Mouse (Mus musculus) embryonic fibroblast, embryonic 13.5 days (primary cell): ENCODE results near the gene Smu1. TPM values are rescaled to one million over a fixed set of nuclear protein-coding genes. Genes with fewer than 3 reads are reported as not detected.

Source experiments
- H3K27ac ChIP-seq: 2 replicates; pipeline ENCODE4 v1.5.1; 2012; ENCODE audit warnings: low read length, control low read depth, inconsistent platforms; ENCODE audit not compliant: insufficient read depth
- H3K4me1 ChIP-seq: 2 replicates; pipeline ENCODE4 v1.6.1; 2011; ENCODE audit warnings: low read length; ENCODE audit not compliant: control insufficient read depth, insufficient read depth
- H3K4me3 ChIP-seq: 2 replicates; pipeline ENCODE4 v1.5.1; 2011; ENCODE audit warnings: mild to moderate bottlenecking, control low read depth, low read length; ENCODE audit not compliant: insufficient read depth
- CTCF ChIP-seq: IDR thresholded peaks from 2 replicates; pipeline ENCODE4 v1.5.1; 2011; ENCODE audit warnings: mild to moderate bottlenecking, control low read depth, low read length, moderate library complexity, borderline replicate concordance; ENCODE audit not compliant: insufficient read depth
- POLR2A ChIP-seq: IDR thresholded peaks from 2 replicates; pipeline ENCODE4 v1.6.1; 2011; ENCODE audit warnings: low read depth, mild to moderate bottlenecking, control low read depth, low read length, moderate library complexity
- polyA plus RNA-seq: library from polyadenylated mRNA; stranded (reverse); fragments of >200 nt; gene quantifications from 2 replicates; pipeline ENCODE4 v1.2.4, GENCODE M21; 2011; ENCODE audit warnings: low read depth; ENCODE audit not compliant: missing spikeins, insufficient read length

The Smu1 gene
- polyA plus RNA-seq, 1 experiment, result 91.2 TPM

- H3K4me1 ChIP-seq, result peaks cover 15% of the 10 kb centered on the region
- H3K4me3 ChIP-seq, result no peak overlapping the region
- TF ChIP-seq CTCF, result no peak
- TF ChIP-seq POLR2A, result no peak
- H3K27ac ChIP-seq, result no peak overlapping the region
Measured at GRCm38 (mm10) chr4:40785620-40786166, 28.0 kb upstream of the Smu1 start.

GRCm38 (mm10) chr4:40784556-40785169 is 26.9 kb upstream of the Smu1 start:
- no peak overlapping the region for H3K4me3 ChIP-seq
- no peak for TF ChIP-seq CTCF
- no peak for TF ChIP-seq POLR2A
- no peak overlapping the region for H3K27ac ChIP-seq
- peaks cover 19% of the 10 kb centered on the region for H3K4me1 ChIP-seq

DNA sequence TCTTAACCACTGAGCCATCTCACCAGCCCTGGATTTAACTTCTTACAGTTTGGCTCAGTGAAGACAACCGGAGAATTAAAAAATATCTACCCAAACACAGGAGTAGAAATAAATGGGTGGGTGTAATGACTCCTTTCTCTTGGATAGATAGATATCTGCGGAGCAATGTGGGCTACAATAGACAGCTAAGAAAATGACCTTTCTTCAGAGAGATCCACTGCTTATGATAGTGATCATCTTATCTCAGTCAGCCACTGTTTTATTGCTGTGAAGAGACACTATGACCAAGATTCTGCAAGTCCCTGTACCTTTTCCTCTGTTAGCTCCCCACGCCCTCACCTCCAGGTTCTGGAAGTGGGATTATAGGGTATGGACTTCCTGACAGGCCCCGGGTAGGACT is 25.3 kb upstream of the Smu1 start:
- Histone ChIP-seq H3K4me3 (no peak overlapping the region), H3K4me1 (peaks cover 19% of the 10 kb centered on the region), H3K27ac (no peak overlapping the region)
- TF ChIP-seq CTCF (no peak), POLR2A (no peak)

DNA sequence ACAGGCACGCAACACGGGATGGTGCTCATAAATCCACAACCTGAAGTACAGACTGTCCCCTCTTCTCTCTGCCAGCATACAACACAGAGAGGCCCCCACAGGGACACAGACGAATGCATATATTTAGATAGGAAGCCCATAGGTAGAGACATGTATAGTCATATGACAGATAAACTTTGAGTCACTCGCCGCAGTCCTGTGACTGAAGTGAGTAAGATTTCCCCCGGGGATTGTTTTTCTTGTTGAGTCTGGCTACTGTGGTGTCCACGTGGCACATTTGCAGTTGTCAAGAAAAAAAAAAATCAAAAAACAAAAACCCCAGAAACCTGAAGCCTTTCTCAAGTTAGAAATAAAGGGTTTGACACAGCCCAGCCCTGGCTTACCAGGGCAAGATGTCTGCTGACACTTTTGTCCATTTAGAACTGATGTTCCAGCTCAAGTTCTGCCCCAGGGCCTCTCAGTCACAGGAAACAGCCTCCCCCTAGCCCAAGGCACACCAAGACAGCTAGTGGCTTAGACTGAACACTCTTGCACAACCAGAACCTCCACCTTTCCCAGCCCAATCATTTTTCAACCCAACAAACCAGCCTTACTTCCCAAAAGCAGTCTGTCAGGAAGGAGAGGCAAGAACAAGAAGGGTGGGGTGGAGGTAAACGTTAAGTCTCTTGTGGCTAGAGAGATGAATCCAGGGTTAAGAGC is 24.2 kb upstream of the Smu1 start:
- Histone ChIP-seq H3K4me1 (peaks cover 19% of the 10 kb centered on the region), H3K4me3 (no peak overlapping the region), H3K27ac (peak overlapping the region; percentile 38)
- TF ChIP-seq CTCF (no peak), POLR2A (no peak)

DNA sequence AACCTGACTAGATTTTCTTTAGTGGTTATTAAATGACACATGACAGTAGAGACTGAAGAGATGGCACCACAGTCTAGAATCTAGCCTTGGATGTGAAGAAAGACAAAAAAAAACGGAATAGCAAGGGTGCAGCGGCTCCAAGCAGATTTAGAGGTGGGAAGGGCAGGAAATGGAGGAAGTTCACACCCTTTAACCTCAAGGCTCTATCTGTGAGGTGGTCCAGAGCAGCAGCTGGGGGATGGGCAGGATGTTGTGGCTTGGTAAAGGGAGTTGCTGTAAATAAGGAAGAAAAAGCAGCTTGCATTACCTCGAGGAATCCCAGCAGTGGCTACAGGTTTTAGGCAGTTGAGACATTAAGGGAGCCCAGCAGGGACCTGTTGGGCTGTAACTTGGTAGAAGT is 23.4 kb upstream of the Smu1 start:
- H3K4me3 ChIP-seq, result no peak overlapping the region
- peak overlapping the region; percentile 37; the same call in 1 of the 2 replicates for H3K27ac ChIP-seq
- no peak for TF ChIP-seq CTCF
- TF ChIP-seq POLR2A, result no peak
- peaks cover 19% of the 10 kb centered on the region for H3K4me1 ChIP-seq

GRCm38 (mm10) chr4:40778656-40779055 is 20.9 kb upstream of the Smu1 start:
- Histone ChIP-seq H3K4me1 (peaks cover 22% of the 10 kb centered on the region), H3K4me3 (no peak overlapping the region), H3K27ac (no peak overlapping the region)
- TF ChIP-seq POLR2A (no peak), CTCF (no peak)

- H3K4me3 ChIP-seq, result no peak overlapping the region
- H3K27ac ChIP-seq, result no peak overlapping the region
- TF ChIP-seq CTCF (no peak), POLR2A (no peak)
- peaks cover 19% of the 10 kb centered on the region for H3K4me1 ChIP-seq
Measured at GRCm38 (mm10) chr4:40777116-40777515, 19.4 kb upstream of the Smu1 start.

DNA sequence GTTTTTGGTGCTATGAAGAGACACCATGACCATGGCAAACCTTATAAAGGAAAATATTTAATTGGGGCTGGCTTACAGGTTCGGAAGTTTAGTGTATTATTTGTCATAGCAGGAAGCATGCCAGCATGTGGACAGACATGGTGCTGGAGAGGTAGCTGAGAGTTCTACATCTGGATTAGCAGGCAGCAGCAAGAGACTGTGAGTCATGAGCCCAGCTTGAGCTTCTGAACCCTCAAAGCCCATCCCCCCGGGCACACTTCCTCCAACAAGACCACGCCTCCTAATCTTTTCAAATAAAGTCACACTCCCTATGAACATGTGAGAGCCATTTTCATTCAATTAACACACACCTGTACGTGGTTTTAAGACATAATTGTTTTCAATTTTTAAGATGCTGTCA is 18.7 kb upstream of the Smu1 start:
- Histone ChIP-seq H3K4me3 (no peak overlapping the region), H3K4me1 (peaks cover 14% of the 10 kb centered on the region), H3K27ac (no peak overlapping the region)
- TF ChIP-seq CTCF, result no peak
- TF ChIP-seq POLR2A, result no peak

DNA sequence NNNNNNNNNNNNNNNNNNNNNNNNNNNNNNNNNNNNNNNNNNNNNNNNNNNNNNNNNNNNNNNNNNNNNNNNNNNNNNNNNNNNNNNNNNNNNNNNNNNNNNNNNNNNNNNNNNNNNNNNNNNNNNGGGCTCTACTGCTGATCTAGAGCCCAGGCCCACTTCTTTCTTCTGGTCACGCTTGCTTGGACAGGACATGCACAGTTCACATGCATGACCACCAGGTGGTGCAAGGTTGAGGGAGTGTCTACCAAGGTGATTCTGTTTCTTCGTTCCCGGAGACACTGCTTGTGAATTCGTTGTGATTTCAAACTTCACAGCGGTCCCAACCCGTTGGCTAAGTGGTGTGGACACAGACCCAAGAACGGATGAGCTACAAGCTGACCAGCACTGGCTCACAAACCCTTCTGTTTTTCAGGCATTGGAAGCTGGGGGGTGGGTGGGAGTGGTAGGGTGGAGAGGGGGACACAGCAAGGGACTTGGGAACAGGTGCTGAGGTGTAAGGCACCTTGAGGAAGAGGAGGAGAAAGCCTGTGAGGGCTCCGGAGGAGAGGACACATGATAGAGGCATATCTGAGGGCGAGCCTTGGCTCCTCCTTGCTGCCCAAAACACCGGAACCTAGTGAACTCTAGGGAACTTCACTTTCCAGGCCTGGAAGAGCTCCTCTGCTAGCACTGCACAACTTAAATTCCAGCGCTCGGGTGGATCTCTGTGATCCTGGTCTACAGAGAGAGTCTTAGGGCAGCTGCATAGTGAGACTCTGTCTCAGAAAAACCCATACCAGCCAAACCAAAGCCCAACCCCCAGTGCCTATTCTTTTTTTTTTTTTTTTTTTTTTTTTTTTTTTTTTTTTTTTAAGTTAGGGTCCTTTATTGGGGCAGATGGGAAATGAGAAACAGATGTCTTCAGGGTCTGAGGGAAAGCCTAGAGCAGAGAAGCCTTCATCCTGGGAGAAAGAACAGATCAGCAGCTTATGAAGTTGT is 16.8 kb upstream of the Smu1 start:
- Histone ChIP-seq H3K27ac (peak overlapping the region; percentile 89), H3K4me1 (peaks cover 6% of the 10 kb centered on the region; the same call in 1 of the 2 replicates), H3K4me3 (no peak overlapping the region)
- TF ChIP-seq POLR2A, result peak; percentile 19; the same call in 1 of the 2 replicates
- TF ChIP-seq CTCF, result peak; percentile 90; the same call in 1 of the 2 replicates

DNA sequence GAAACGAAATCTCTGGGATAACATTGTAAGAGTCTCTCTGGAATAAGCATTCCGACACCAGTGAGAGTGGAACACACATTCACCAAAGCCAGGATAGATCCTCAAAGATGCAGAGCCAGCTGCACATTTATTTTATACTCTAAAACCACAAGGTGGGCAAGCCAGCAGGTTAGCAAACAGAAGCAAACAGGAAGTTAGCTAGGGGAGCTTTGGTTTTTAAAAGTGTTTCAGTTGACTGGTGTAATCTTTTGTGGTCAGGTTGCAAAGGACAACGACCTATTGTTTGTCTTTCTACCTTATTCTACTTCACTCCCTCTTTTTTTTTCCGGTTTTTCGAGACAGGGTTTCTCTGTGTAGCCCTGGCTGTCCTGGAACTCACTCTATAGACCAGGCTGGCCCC is 2.2 kb upstream of the Smu1 start:
- Histone ChIP-seq H3K4me1 (no peaks in the 10 kb centered on the region), H3K4me3 (no peak overlapping the region), H3K27ac (no peak overlapping the region)
- TF ChIP-seq POLR2A, result no peak
- TF ChIP-seq CTCF, result no peak
